Mouse (Mus musculus) kidney, adult 8-10 months (tissue): ENCODE measurements around the gene Gm5346.
"Not testable (repeated sequence)": the region's sequence is repeated elsewhere in the genome, so short reads cannot be mapped to it uniquely, and the experiment has no call there.

Source experiments
- DNase-seq, 2 experiments: peaks; one replicate each; pipeline ENCODE4 v3.0.0; 2022

The Gm5346 gene

DNA sequence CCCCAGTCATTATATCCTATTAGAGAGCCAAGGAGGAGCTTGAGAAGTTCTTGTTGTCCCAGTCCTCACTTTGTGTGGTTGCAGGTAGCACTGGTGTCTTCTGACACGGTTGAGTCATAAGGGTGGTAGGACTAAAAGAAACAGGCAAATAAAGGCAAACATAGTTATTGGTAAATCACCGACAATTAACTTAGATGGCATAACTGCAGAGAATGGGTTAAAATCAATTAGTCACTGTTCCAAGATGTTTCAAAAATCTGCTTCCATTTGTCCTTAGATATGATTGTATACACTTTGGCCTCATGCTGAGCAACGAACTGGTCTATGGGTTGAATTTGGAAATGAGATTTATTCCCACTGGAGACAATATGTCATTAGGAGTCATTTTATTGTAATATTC is at the start of gene Gm5346:
Gm5346 (minus strand) TSS at position 101 of the 400 bp plus-strand sequence.
- DNase-seq = no peak

DNA sequence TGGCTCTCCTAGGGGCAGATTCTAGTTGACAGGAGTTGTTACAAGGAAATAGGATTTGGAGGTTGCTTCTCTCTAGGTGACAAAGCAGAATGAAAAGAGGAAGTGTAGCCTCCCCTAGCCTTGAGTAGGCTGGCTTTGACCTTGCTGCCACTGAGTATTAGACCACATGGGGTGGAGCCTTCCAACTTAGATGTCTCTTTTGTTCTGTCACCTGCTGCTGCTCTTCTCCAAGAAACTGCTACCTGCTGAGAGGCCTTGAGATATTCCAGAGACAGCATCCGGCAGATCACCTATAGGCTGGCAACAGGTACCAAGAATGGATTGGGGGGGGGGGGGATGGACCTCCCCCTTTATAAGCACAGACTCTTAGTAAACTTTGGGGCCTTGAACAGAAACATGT is 11.0 kb downstream of the Gm5346 start:
- DNase-seq = no peak

DNA sequence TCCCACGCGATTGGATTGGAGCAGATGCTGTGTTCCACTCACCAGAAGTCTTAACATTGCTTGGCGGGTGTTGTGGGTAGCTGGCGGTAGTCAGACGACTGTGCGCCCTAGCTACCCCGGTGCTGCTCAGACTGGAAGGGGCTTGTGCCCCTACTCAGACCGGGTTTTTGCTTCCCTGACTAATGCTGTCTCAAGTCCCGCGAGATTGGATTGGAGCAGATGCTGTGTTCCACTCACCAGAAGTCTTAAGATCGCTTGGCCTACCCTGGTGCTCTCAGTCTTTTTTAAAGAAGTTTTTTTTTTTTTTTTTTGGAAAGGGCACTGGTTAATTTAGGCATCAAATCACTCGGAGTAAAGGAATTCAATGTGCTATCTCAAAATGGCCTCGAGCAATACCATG is 23.4 kb downstream of the Gm5346 start:
- DNase-seq = not testable (repeated sequence)

DNA sequence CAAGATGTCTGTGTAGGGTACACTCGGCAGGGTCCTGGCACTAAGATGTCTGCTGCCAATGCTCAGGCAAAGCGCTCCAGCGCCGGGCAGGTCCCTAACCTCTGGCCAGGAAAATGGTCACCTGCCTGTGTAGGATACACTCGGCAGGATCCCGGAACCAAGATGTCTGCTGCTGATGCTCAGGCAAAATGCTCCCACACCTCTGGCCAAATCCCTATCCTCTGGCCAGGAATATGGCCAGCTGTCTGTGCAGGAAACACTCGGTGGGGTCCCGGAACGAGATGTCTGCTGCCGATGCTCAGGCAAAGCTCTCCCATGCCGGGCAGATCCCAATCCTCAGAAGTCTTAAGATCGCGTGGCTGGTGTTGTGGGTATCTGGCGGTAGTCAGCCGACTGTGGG is 23.9 kb downstream of the Gm5346 start:
- DNase-seq = not testable (repeated sequence)

DNA sequence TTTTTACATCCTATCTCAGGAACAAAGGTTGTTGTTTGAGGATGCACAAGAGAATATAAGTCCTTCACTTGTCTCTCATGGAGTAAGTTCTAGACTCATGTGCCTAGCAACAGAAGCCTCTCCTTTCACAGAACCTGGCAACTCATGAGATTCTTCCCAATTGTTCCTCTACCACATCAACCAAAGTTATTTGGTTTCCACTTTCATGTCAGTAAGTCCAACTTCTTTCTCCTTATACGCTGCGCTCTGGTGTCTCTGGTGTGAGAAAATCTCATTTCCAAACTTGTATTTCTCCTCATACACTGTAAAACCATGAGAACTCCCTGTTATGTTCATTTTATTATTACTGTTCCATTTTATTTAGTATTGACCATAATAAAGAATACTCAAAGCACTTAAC is 50.5 kb downstream of the Gm5346 start, which contains the start of gene Adam26a:
Adam26a (minus strand) TSS at position 101 of the 400 bp plus-strand sequence.
- DNase-seq = not testable (repeated sequence)
